Mouse (Mus musculus) embryonic fibroblast, embryonic 13.5 days (primary cell): ENCODE data around the gene Smug1. TPM values are rescaled to one million over a fixed set of nuclear protein-coding genes. Genes with fewer than 3 reads are reported as not detected.

Experiments
- H3K27ac ChIP-seq: 2 replicates; pipeline ENCODE4 v1.5.1; 2012; ENCODE audit warnings: low read length, control low read depth, inconsistent platforms; ENCODE audit not compliant: insufficient read depth
- H3K4me1 ChIP-seq: 2 replicates; pipeline ENCODE4 v1.6.1; 2011; ENCODE audit warnings: low read length; ENCODE audit not compliant: control insufficient read depth, insufficient read depth
- H3K4me3 ChIP-seq: 2 replicates; pipeline ENCODE4 v1.5.1; 2011; ENCODE audit warnings: mild to moderate bottlenecking, control low read depth, low read length; ENCODE audit not compliant: insufficient read depth
- CTCF ChIP-seq: IDR thresholded peaks from 2 replicates; pipeline ENCODE4 v1.5.1; 2011; ENCODE audit warnings: mild to moderate bottlenecking, control low read depth, low read length, moderate library complexity, borderline replicate concordance; ENCODE audit not compliant: insufficient read depth
- POLR2A ChIP-seq: IDR thresholded peaks from 2 replicates; pipeline ENCODE4 v1.6.1; 2011; ENCODE audit warnings: low read depth, mild to moderate bottlenecking, control low read depth, low read length, moderate library complexity
- polyA plus RNA-seq: library from polyadenylated mRNA; stranded (reverse); fragments of >200 nt; gene quantifications from 2 replicates; pipeline ENCODE4 v1.2.4, GENCODE M21; 2011; ENCODE audit warnings: low read depth; ENCODE audit not compliant: missing spikeins, insufficient read length

Gene Smug1
- polyA plus RNA-seq, 1 experiment, result 10.4 TPM

GRCm38 (mm10) chr15:103113077-103113476, 53.8 kb downstream of the Smug1 start:
- Histone ChIP-seq H3K4me3 (no peak overlapping the region), H3K27ac (no peak overlapping the region), H3K4me1 (0 out of 2 replicates have a peak, but pooled peaks cover 3% of the 10 kb centered on the region)
- TF ChIP-seq POLR2A (no peak), CTCF (no peak)

- TF ChIP-seq POLR2A (no peak), CTCF (no peak)
- no peak overlapping the region for H3K27ac ChIP-seq
- 0 out of 2 replicates have a peak, but pooled peaks cover 3% of the 10 kb centered on the region for H3K4me1 ChIP-seq
- no peak overlapping the region for H3K4me3 ChIP-seq
Measured at GRCm38 (mm10) chr15:103112309-103112708, 54.6 kb downstream of the Smug1 start.

GRCm38 (mm10) chr15:103109940-103110339, 57.0 kb downstream of the Smug1 start:
- TF ChIP-seq CTCF, result no peak
- no peak for TF ChIP-seq POLR2A
- Histone ChIP-seq H3K27ac (no peak overlapping the region), H3K4me1 (0 out of 2 replicates have a peak, but pooled peaks cover 3% of the 10 kb centered on the region), H3K4me3 (no peak overlapping the region)

- Histone ChIP-seq H3K4me1 (0 out of 2 replicates have a peak, but pooled peaks cover 3% of the 10 kb centered on the region), H3K27ac (no peak overlapping the region), H3K4me3 (no peak overlapping the region)
- TF ChIP-seq POLR2A (no peak), CTCF (no peak)
Measured at GRCm38 (mm10) chr15:103108066-103108676, 58.7 kb downstream of the Smug1 start.

DNA sequence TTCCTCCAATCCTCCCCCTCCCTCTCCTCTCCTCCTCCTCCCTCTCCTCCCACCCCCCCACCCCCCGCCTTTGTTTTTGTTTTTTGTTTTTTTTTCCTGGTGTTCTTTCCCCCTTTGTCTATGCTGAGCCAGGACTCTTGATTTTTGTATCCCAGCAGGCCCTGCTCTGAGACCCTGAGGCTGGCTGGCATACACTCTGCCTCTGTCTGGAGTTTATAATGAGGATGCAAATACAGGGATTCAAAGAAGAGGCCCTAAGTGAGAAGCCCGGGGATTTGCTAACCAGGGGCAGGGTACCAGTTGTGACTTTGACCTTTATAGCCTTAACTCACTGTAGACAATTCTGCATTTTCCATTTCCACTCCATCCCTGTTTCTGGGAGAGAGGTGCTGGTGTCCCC, 60.7 kb downstream of the Smug1 start:
- no peak overlapping the region for H3K27ac ChIP-seq

More for the DNA sequence above, 60.7 kb downstream of the Smug1 start:
- no peak for TF ChIP-seq POLR2A
- TF ChIP-seq CTCF, result no peak
- Histone ChIP-seq H3K4me1 (no peaks in the 10 kb centered on the region), H3K4me3 (no peak overlapping the region)

Other genes with a start within 250 kb of the Smug1 start
- 0.21 TPM in 1 of 2 replicates, not detected in the other for gene Hoxc13, start 246.0 kb downstream of the Smug1 start, polyA plus RNA-seq
- not detected in 2 replicates for gene Hoxc12, start 230.3 kb downstream of the Smug1 start, polyA plus RNA-seq
- gene Hoxc11, start 212.7 kb downstream of the Smug1 start, polyA plus RNA-seq, result 0.40 and 1.2 TPM in 2 replicates
- gene Hoxc10, start 200.3 kb downstream of the Smug1 start, polyA plus RNA-seq, result 7.3 and 16.6 TPM in 2 replicates
- gene Hoxc5, start 199.6 kb downstream of the Smug1 start, polyA plus RNA-seq, result 7.6 and 11.0 TPM in 2 replicates
- 4.9 and 6.2 TPM in 2 replicates for gene Hoxc9, start 190.7 kb downstream of the Smug1 start, polyA plus RNA-seq
- gene Hoxc8, start 176.5 kb downstream of the Smug1 start, polyA plus RNA-seq, result 28.5 and 45.5 TPM in 2 replicates
- 42.6 and 61.8 TPM in 2 replicates for gene Hoxc6, start 168.8 kb downstream of the Smug1 start, polyA plus RNA-seq
- 12.5 and 12.6 TPM in 2 replicates for gene Hoxc4, start 148.2 kb downstream of the Smug1 start, polyA plus RNA-seq
- 132 and 172 TPM in 2 replicates for gene Cbx5, start 72.7 kb upstream of the Smug1 start, polyA plus RNA-seq
- gene Hnrnpa1, start 73.3 kb upstream of the Smug1 start, polyA plus RNA-seq, result 509 and 719 TPM in 2 replicates
- gene Nfe2, start 91.3 kb upstream of the Smug1 start, polyA plus RNA-seq, result not detected in 2 replicates
- gene Copz1, start 105.6 kb upstream of the Smug1 start, polyA plus RNA-seq, result 141 and 143 TPM in 2 replicates
- 0.40 TPM in 1 of 2 replicates, not detected in the other for gene Gpr84, start 143.5 kb upstream of the Smug1 start, polyA plus RNA-seq
- 25.0 and 27.6 TPM in 2 replicates for gene Zfp385a, start 173.0 kb upstream of the Smug1 start, polyA plus RNA-seq
- gene Itga5, start 199.7 kb upstream of the Smug1 start, polyA plus RNA-seq, result 161 and 346 TPM in 2 replicates